Mouse (Mus musculus): ENCODE data around the gene Grip1. TPM values are rescaled to one million over a fixed set of nuclear protein-coding genes. Genes with fewer than 3 reads are reported as not detected.

Grip1 gene
- total and polyA plus RNA-seq, 3 experiments: 0.31 to 0.45 (median 0.42) TPM

GRCm38 (mm10) chr10:119951460-119951859 is 497.8 kb downstream of the Grip1 start:
- no peak for TF ChIP-seq POLR2A (IDR thresholded peaks at IDR 0.05; ENCODE audit: insufficient read depth, low read depth, low read length)
- DNase-seq: no peak
- WGBS: 73% methylated on average over 6 of the region's 6 CpGs

GRCm38 (mm10) chr10:119957260-119957955 is 503.8 kb downstream of the Grip1 start:
- Histone ChIP-seq H3K79me2 (replicated peaks; ENCODE audit: control insufficient read depth, insufficient read depth, low read length) (no peaks in the 10 kb centered on the region), H3K27me3 (ENCODE audit: control insufficient read depth, insufficient read depth, low read length) (no peaks in the 10 kb centered on the region), H3K9ac (ENCODE audit: low read depth, low read length) (no peak overlapping the region), H3K4me3 (no peak overlapping the region), H3K4me1 (ENCODE audit: control insufficient read depth, insufficient read depth, low read length) (no peaks in the 10 kb centered on the region), H3K36me3 (ENCODE audit: control insufficient read depth, insufficient read depth, low read length) (no peaks in the 10 kb centered on the region), H3K27ac (no peak overlapping the region)
- DNase-seq: no peak
- TF ChIP-seq EP300 (IDR thresholded peaks at IDR 0.05; ENCODE audit: insufficient read depth, low read depth, low read length): no peak
- no peak for TF ChIP-seq POLR2A (IDR thresholded peaks at IDR 0.05; ENCODE audit: insufficient read depth, low read depth, low read length)
- no peak for TF ChIP-seq CTCF (IDR thresholded peaks at IDR 0.05)
- WGBS: 68% methylated on average over 17 of the region's 17 CpGs
- intact Hi-C loops (cut with DNase I): no loop called here

More at GRCm38 (mm10) chr10:119951460-119951859, 497.8 kb downstream of the Grip1 start:
- H3K36me3 ChIP-seq (ENCODE audit: control insufficient read depth, insufficient read depth, low read length): no peaks in the 10 kb centered on the region
- H3K79me2 ChIP-seq (replicated peaks; ENCODE audit: control insufficient read depth, insufficient read depth, low read length): no peaks in the 10 kb centered on the region
- intact Hi-C loops (cut with DNase I): no loop called here
- no peak overlapping the region for H3K4me3 ChIP-seq
- H3K27ac ChIP-seq: no peak overlapping the region
- H3K4me1 ChIP-seq (ENCODE audit: control insufficient read depth, insufficient read depth, low read length): no peaks in the 10 kb centered on the region
- H3K27me3 ChIP-seq (ENCODE audit: control insufficient read depth, insufficient read depth, low read length): no peaks in the 10 kb centered on the region
- H3K9ac ChIP-seq (ENCODE audit: low read depth, low read length): no peak overlapping the region

GRCm38 (mm10) chr10:119960915-119961314 is 507.3 kb downstream of the Grip1 start:
- Histone ChIP-seq H3K4me3 (no peak overlapping the region), H3K27me3 (ENCODE audit: control insufficient read depth, insufficient read depth, low read length) (no peaks in the 10 kb centered on the region), H3K79me2 (replicated peaks; ENCODE audit: control insufficient read depth, insufficient read depth, low read length) (no peaks in the 10 kb centered on the region), H3K4me1 (ENCODE audit: control insufficient read depth, insufficient read depth, low read length) (no peaks in the 10 kb centered on the region), H3K36me3 (ENCODE audit: control insufficient read depth, insufficient read depth, low read length) (no peaks in the 10 kb centered on the region), H3K27ac (no peak overlapping the region), H3K9ac (ENCODE audit: low read depth, low read length) (no peak overlapping the region)
- no peak for DNase-seq
- intact Hi-C loops (cut with DNase I): no loop called here
- TF ChIP-seq EP300 (IDR thresholded peaks at IDR 0.05; ENCODE audit: insufficient read depth, low read depth, low read length): no peak
- no peak for TF ChIP-seq CTCF (IDR thresholded peaks at IDR 0.05)
- no peak for TF ChIP-seq POLR2A (IDR thresholded peaks at IDR 0.05; ENCODE audit: insufficient read depth, low read depth, low read length)
- 48% methylated on average over 3 of the region's 3 CpGs for WGBS

- Histone ChIP-seq H3K9ac (ENCODE audit: low read depth, low read length) (no peak overlapping the region), H3K27ac (no peak overlapping the region), H3K36me3 (ENCODE audit: control insufficient read depth, insufficient read depth, low read length) (no peaks in the 10 kb centered on the region), H3K4me3 (no peak overlapping the region), H3K27me3 (ENCODE audit: control insufficient read depth, insufficient read depth, low read length) (no peaks in the 10 kb centered on the region), H3K79me2 (replicated peaks; ENCODE audit: control insufficient read depth, insufficient read depth, low read length) (no peaks in the 10 kb centered on the region), H3K4me1 (ENCODE audit: control insufficient read depth, insufficient read depth, low read length) (no peaks in the 10 kb centered on the region)
- no peak for TF ChIP-seq CTCF (IDR thresholded peaks at IDR 0.05)
- no peak for TF ChIP-seq EP300 (IDR thresholded peaks at IDR 0.05; ENCODE audit: insufficient read depth, low read depth, low read length)
- no peak for TF ChIP-seq POLR2A (IDR thresholded peaks at IDR 0.05; ENCODE audit: insufficient read depth, low read depth, low read length)
- no peak for DNase-seq
- 64% methylated on average over 8 of the region's 8 CpGs for WGBS
- intact Hi-C loops (cut with DNase I): no loop called here
These were observed 512.7 kb downstream of the Grip1 start for GRCm38 (mm10) chr10:119966321-119966720.

GRCm38 (mm10) chr10:119979396-119979795 is 525.8 kb downstream of the Grip1 start:
- Histone ChIP-seq H3K27me3 (ENCODE audit: control insufficient read depth, insufficient read depth, low read length) (no peaks in the 10 kb centered on the region), H3K79me2 (replicated peaks; ENCODE audit: control insufficient read depth, insufficient read depth, low read length) (no peaks in the 10 kb centered on the region), H3K27ac (no peak overlapping the region), H3K4me1 (ENCODE audit: control insufficient read depth, insufficient read depth, low read length) (no peaks in the 10 kb centered on the region), H3K9ac (ENCODE audit: low read depth, low read length) (no peak overlapping the region), H3K4me3 (no peak overlapping the region), H3K36me3 (ENCODE audit: control insufficient read depth, insufficient read depth, low read length) (no peaks in the 10 kb centered on the region)
- WGBS: 33% methylated on average over 8 of the region's 8 CpGs
- no peak for DNase-seq
- TF ChIP-seq POLR2A (IDR thresholded peaks at IDR 0.05; ENCODE audit: insufficient read depth, low read depth, low read length) (no peak), CTCF (IDR thresholded peaks at IDR 0.05) (no peak), EP300 (IDR thresholded peaks at IDR 0.05; ENCODE audit: insufficient read depth, low read depth, low read length) (no peak)
- intact Hi-C loops (cut with DNase I): no loop called here

- intact Hi-C loops (cut with DNase I): no loop called here
- 36% methylated on average over 11 of the region's 11 CpGs for WGBS
- Histone ChIP-seq H3K4me3 (no peak overlapping the region), H3K9ac (ENCODE audit: low read depth, low read length) (no peak overlapping the region), H3K4me1 (ENCODE audit: control insufficient read depth, insufficient read depth, low read length) (no peaks in the 10 kb centered on the region), H3K36me3 (ENCODE audit: control insufficient read depth, insufficient read depth, low read length) (no peaks in the 10 kb centered on the region), H3K27me3 (ENCODE audit: control insufficient read depth, insufficient read depth, low read length) (no peaks in the 10 kb centered on the region), H3K79me2 (replicated peaks; ENCODE audit: control insufficient read depth, insufficient read depth, low read length) (no peaks in the 10 kb centered on the region), H3K27ac (no peak overlapping the region)
- no peak for DNase-seq
- TF ChIP-seq EP300 (IDR thresholded peaks at IDR 0.05; ENCODE audit: insufficient read depth, low read depth, low read length) (no peak), CTCF (IDR thresholded peaks at IDR 0.05) (no peak), POLR2A (IDR thresholded peaks at IDR 0.05; ENCODE audit: insufficient read depth, low read depth, low read length) (no peak)
These were observed 526.4 kb downstream of the Grip1 start for GRCm38 (mm10) chr10:119980032-119980431.
